Mouse (Mus musculus) spleen, adult 12 weeks (tissue): Measurements from ENCODE around the gene Dnajc22.
"Not testable (repeated sequence)": the region's sequence is repeated elsewhere in the genome, so short reads cannot be mapped to it uniquely, and the experiment has no call there.

Source experiments
- DNase-seq: peaks from one replicate; pipeline ENCODE4 v3.0.0; 2022; ENCODE audit warnings: low spot score

The Dnajc22 gene

GRCm38 (mm10) chr15:99092870-99093269 is at the start of gene Dnajc22:
Dnajc22 (plus strand) TSS chr15:99093170.
- DNase-seq: no peak

GRCm38 (mm10) chr15:99044854-99045253 is 48.1 kb upstream of the Dnajc22 start:
- no peak for DNase-seq

GRCm38 (mm10) chr15:99045734-99046133 is 47.2 kb upstream of the Dnajc22 start:
- not testable (repeated sequence) for DNase-seq

- DNase-seq: no peak
Measured at GRCm38 (mm10) chr15:99049473-99050253, 43.3 kb upstream of the Dnajc22 start.

GRCm38 (mm10) chr15:99053373-99053772 is 39.6 kb upstream of the Dnajc22 start:
- no peak for DNase-seq

GRCm38 (mm10) chr15:99055040-99055439 is 37.9 kb upstream of the Dnajc22 start, which contains the start of gene Prph:
Prph (plus strand) TSS chr15:99055174.
- no peak for DNase-seq

GRCm38 (mm10) chr15:99055511-99055961 is 37.4 kb upstream of the Dnajc22 start:
- no peak for DNase-seq

- DNase-seq: no peak
Measured at GRCm38 (mm10) chr15:99056332-99056731, 36.6 kb upstream of the Dnajc22 start.

- DNase-seq: no peak
Measured at GRCm38 (mm10) chr15:99065557-99066165, 27.3 kb upstream of the Dnajc22 start.

GRCm38 (mm10) chr15:99071988-99072387 is 21.0 kb upstream of the Dnajc22 start:
- no peak for DNase-seq

- DNase-seq: no peak
Measured at GRCm38 (mm10) chr15:99074019-99074599, 18.9 kb upstream of the Dnajc22 start, which contains the start of gene Troap. Troap (plus strand) TSS chr15:99074575.

- peak; percentile 95 for DNase-seq
Measured at GRCm38 (mm10) chr15:99074600-99075333, 18.2 kb upstream of the Dnajc22 start.

- not testable (repeated sequence) for DNase-seq
Measured at GRCm38 (mm10) chr15:99076011-99076410, 17.0 kb upstream of the Dnajc22 start.

GRCm38 (mm10) chr15:99078181-99078910 is 14.6 kb upstream of the Dnajc22 start:
- DNase-seq: no peak

GRCm38 (mm10) chr15:99079804-99080203 is 13.2 kb upstream of the Dnajc22 start:
- no peak for DNase-seq

- DNase-seq: no peak
Measured at GRCm38 (mm10) chr15:99082322-99082721, 10.6 kb upstream of the Dnajc22 start.

- no peak for DNase-seq
Measured at GRCm38 (mm10) chr15:99082840-99083239, 10.1 kb upstream of the Dnajc22 start.

- no peak for DNase-seq
Measured at GRCm38 (mm10) chr15:99083258-99083657, 9.7 kb upstream of the Dnajc22 start.

- DNase-seq: no peak
Measured at GRCm38 (mm10) chr15:99083867-99084557, 9.0 kb upstream of the Dnajc22 start.

GRCm38 (mm10) chr15:99084618-99085017 is 8.4 kb upstream of the Dnajc22 start:
- DNase-seq: no peak

GRCm38 (mm10) chr15:99085997-99086396 is 7.0 kb upstream of the Dnajc22 start:
- no peak for DNase-seq
